Mouse (Mus musculus) lung, postnatal 0 days (tissue): ENCODE measurements at regions not wholly inside any gene's neighbourhood (a gene's known extent, or its start where the extent isn't known, plus 50 kb on each side); places are given as distances from the start of the nearest gene placed in this dataset.

ENCODE experiments used
- ATAC-seq: fragments of 200-750 bp; cut with Nextera tagmentation; 2 replicates; pipeline ENCODE4 v1.8.0; 2017; ENCODE audit warnings: moderate library complexity
- DNase-seq: peaks from one replicate; pipeline ENCODE4 v3.0.0-alpha.2; 2016; ENCODE audit warnings: low spot score
- H3K27ac ChIP-seq: fragments of 300-500 bp; sonication (generic); 2 replicates; pipeline ENCODE4 v1.5.1; 2014; ENCODE audit warnings: antibody characterized with exemption, mild to moderate bottlenecking, low read length, mixed read lengths
- H3K27me3 ChIP-seq: fragments of 300-500 bp; sonication (generic); replicated peaks from 2 replicates; pipeline ENCODE4 v1.6.1; 2014; ENCODE audit warnings: low read length, mixed read lengths; ENCODE audit not compliant: insufficient read depth
- H3K36me3 ChIP-seq: fragments of 300-500 bp; sonication (generic); 2 replicates; pipeline ENCODE4 v1.6.1; 2014; ENCODE audit warnings: low read length, mixed read lengths; ENCODE audit not compliant: insufficient read depth
- H3K4me1 ChIP-seq: fragments of 300-500 bp; sonication (generic); 2 replicates; pipeline ENCODE4 v1.6.1; 2014; ENCODE audit warnings: antibody characterized with exemption, low read depth, low read length, mixed read lengths; ENCODE audit not compliant: insufficient read depth
- H3K4me2 ChIP-seq: fragments of 300-500 bp; sonication (generic); replicated peaks from 2 replicates; pipeline ENCODE4 v1.6.1; 2014; ENCODE audit warnings: low read depth, mild to moderate bottlenecking, low read length, moderate library complexity, mixed read lengths
- H3K4me3 ChIP-seq: fragments of 300-500 bp; sonication (generic); 2 replicates; pipeline ENCODE4 v1.5.1; 2014; ENCODE audit warnings: low read depth, low read length
- H3K9ac ChIP-seq: fragments of 300-500 bp; sonication (generic); replicated peaks from 2 replicates; pipeline ENCODE4 v1.6.1; 2014; ENCODE audit warnings: low read depth, mild to moderate bottlenecking
- H3K9me3 ChIP-seq: fragments of 300-500 bp; sonication (generic); 2 replicates; pipeline ENCODE4 v1.6.1; 2016; ENCODE audit warnings: low read length, mixed read lengths
- CTCF ChIP-seq: IDR thresholded peaks from 2 replicates; pipeline ENCODE4 v1.5.1; 2016; ENCODE audit warnings: antibody characterized with exemption, mild to moderate bottlenecking
- EP300 ChIP-seq: IDR thresholded peaks from 2 replicates; pipeline ENCODE4 v1.6.1; 2016; ENCODE audit warnings: antibody characterized with exemption, mild to moderate bottlenecking, control low read depth
- WGBS: fragments of 180-500 bp; shearing (Covaris S2); extraction: QIAGEN DNeasy Blood & Tissue Kit; methylation state at CpG from one replicate; pipeline ENCODE4 v1.1.7; 2014; 5-methylcytosine and 5-hydroxymethylcytosine counted together

GRCm38 (mm10) chr14:58375056-58375455 is 304.7 kb downstream of the Fgf9 start:
- no peaks in the 10 kb centered on the region for H3K36me3 ChIP-seq
- H3K4me2 ChIP-seq = no peak overlapping the region
- TF ChIP-seq CTCF (peak; percentile 44), EP300 (no peak)
- no peaks in the 10 kb centered on the region for H3K27me3 ChIP-seq
- ATAC-seq (no peak), DNase-seq (no peak)
- no peaks in the 10 kb centered on the region for H3K9me3 ChIP-seq
- H3K4me1 ChIP-seq = no peaks in the 10 kb centered on the region
- H3K4me3 ChIP-seq = no peak overlapping the region
- no peak overlapping the region for H3K27ac ChIP-seq
- no peak overlapping the region for H3K9ac ChIP-seq

- Histone ChIP-seq H3K9me3 (no peaks in the 10 kb centered on the region), H3K27ac (no peak overlapping the region), H3K9ac (no peak overlapping the region), H3K4me2 (no peak overlapping the region), H3K36me3 (no peaks in the 10 kb centered on the region), H3K27me3 (no peaks in the 10 kb centered on the region), H3K4me1 (no peaks in the 10 kb centered on the region), H3K4me3 (no peak overlapping the region)
- TF ChIP-seq CTCF (no peak), EP300 (no peak)
- 70% methylated on average over 2 of the region's 2 CpGs for WGBS
- DNase-seq (no peak), ATAC-seq (no peak)
Observed at GRCm38 (mm10) chr14:58356824-58357223, 286.5 kb downstream of the Fgf9 start.

DNA sequence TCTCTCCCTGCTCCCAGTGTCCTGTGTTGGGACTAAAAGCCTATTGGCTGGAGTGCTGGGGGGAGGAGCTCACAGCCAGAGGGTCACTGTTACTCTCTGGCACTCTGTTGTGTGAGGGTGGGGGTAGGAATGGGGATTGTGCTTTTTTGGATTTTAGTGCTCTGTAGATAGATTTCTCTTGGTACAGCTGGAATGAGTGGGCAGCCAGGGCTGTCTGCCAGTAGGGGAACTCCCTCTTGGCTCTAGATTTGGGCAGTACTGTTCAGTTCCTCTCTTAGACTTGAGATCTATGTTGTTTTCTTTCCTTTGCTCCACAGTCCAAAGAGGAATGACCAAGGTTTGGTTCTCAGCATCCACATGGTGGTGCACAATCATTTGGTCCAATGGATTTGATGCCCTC is 282.6 kb downstream of the Fgf9 start:
- no peaks in the 10 kb centered on the region for H3K4me1 ChIP-seq
- no peak for TF ChIP-seq CTCF
- no peak for TF ChIP-seq EP300

GRCm38 (mm10) chr14:58336148-58336547 is 265.8 kb downstream of the Fgf9 start:
- ATAC-seq (no peak), DNase-seq (no peak)
- H3K4me1 ChIP-seq = no peaks in the 10 kb centered on the region
- no peak overlapping the region for H3K4me2 ChIP-seq
- no peaks in the 10 kb centered on the region for H3K9me3 ChIP-seq
- no peaks in the 10 kb centered on the region for H3K36me3 ChIP-seq
- no peak overlapping the region for H3K27ac ChIP-seq
- no peaks in the 10 kb centered on the region for H3K27me3 ChIP-seq
- no peak for TF ChIP-seq CTCF
- TF ChIP-seq EP300 = no peak
- H3K4me3 ChIP-seq = no peak overlapping the region
- no peak overlapping the region for H3K9ac ChIP-seq
- 88% methylated on average over 14 of the region's 14 CpGs for WGBS

More for the DNA sequence above, 282.6 kb downstream of the Fgf9 start:
- H3K9ac ChIP-seq = no peak overlapping the region
- ATAC-seq (no peak), DNase-seq (no peak)
- no peak overlapping the region for H3K27ac ChIP-seq
- H3K27me3 ChIP-seq = no peaks in the 10 kb centered on the region
- no peak overlapping the region for H3K4me2 ChIP-seq
- H3K36me3 ChIP-seq = no peaks in the 10 kb centered on the region
- H3K4me3 ChIP-seq = no peak overlapping the region
- H3K9me3 ChIP-seq = no peaks in the 10 kb centered on the region

DNA sequence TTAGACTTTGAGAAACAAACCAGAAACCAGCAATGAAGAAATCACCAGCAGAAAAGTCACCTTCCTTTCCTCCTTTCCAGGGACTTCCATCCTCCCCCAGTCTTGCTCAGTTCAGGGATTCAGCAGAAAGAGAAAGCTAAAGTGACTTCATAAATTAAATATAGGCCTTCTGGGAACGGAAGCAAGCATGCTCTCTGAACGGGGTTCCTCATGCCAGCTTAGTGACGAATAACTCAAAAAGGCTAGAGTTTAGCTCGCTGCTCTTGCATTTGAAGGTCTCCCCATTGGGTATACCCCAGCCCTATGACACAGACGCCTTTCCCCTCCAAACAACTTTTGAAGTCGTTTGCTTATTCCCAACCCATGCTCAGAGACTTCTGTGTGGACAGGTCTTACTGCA is 252.8 kb downstream of the Fgf9 start:
- DNase-seq (no peak), ATAC-seq (no peak)
- Histone ChIP-seq H3K4me3 (no peak overlapping the region), H3K27me3 (no peaks in the 10 kb centered on the region), H3K27ac (no peak overlapping the region), H3K36me3 (no peaks in the 10 kb centered on the region), H3K4me2 (no peak overlapping the region), H3K4me1 (no peaks in the 10 kb centered on the region), H3K9ac (no peak overlapping the region), H3K9me3 (no peaks in the 10 kb centered on the region)
- TF ChIP-seq CTCF (no peak), EP300 (no peak)
- WGBS = 67% methylated on average over 6 of the region's 6 CpGs

DNA sequence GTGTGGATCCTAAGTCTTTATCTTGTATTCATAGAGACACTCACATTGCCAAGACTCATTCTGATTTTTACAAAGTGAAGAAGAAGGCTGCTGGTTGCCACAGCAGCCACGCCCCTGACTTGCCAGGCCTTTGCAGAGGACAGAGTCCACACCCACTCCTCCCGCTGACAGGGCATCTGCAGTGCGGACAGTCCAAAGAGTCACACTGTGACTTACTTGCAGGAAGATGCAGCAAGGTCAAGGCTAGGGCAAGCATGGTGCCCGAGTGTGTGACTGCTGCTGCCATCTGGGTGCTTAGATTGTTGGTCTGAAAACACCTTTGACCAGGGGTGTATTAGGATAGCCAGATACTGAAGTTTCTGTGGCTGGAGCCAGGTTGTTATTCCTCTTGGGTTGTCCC is 252.1 kb downstream of the Fgf9 start:
- H3K36me3 ChIP-seq = no peaks in the 10 kb centered on the region
- no peak overlapping the region for H3K4me2 ChIP-seq
- no peaks in the 10 kb centered on the region for H3K4me1 ChIP-seq
- ATAC-seq (no peak), DNase-seq (no peak)
- no peak overlapping the region for H3K4me3 ChIP-seq
- no peak overlapping the region for H3K27ac ChIP-seq
- H3K9ac ChIP-seq = no peak overlapping the region
- no peaks in the 10 kb centered on the region for H3K27me3 ChIP-seq
- no peaks in the 10 kb centered on the region for H3K9me3 ChIP-seq
- WGBS = 71% methylated on average over 4 of the region's 4 CpGs
- no peak for TF ChIP-seq CTCF
- no peak for TF ChIP-seq EP300

DNA sequence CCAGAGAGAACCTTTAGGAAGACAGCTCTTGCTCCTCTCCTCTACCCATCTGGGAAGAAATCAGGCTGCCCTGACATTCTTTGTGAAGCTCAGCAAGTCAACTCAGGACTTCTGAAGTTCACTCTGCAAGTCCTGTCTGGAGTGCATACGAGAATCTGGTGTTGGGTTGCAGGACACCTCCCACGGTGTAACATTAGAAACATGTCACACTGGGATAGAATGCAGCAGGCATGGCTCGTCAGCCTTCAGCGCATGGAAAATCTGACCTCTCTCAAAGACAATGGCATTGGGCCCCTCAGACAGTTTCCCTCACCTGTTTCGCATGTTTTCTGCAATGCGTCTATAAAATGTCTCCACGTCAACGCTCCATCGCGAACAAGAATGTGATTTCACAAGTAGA is 251.5 kb downstream of the Fgf9 start:
- Histone ChIP-seq H3K4me2 (no peak overlapping the region), H3K27me3 (no peaks in the 10 kb centered on the region), H3K4me3 (no peak overlapping the region), H3K9ac (no peak overlapping the region), H3K9me3 (no peaks in the 10 kb centered on the region), H3K36me3 (no peaks in the 10 kb centered on the region), H3K27ac (no peak overlapping the region), H3K4me1 (no peaks in the 10 kb centered on the region)
- TF ChIP-seq CTCF = no peak
- TF ChIP-seq EP300 = no peak
- ATAC-seq = no peak
- DNase-seq = no peak
- 74% methylated on average over 10 of the region's 10 CpGs for WGBS
